Mouse (Mus musculus) liver, embryonic 13.5 days (tissue): ENCODE measurements around the gene Dlg2. TPM values are rescaled to one million over a fixed set of nuclear protein-coding genes. Genes with fewer than 3 reads are reported as not detected.

Source experiments
- ATAC-seq: fragments of 200-750 bp; cut with Nextera tagmentation; 2 replicates; pipeline ENCODE4 v1.8.0; 2017; ENCODE audit warnings: low read depth, mild to moderate bottlenecking, moderate number of reproducible peaks, moderate library complexity
- DNase-seq: peaks from one replicate; pipeline ENCODE4 v3.0.0; 2022
- H3K27ac ChIP-seq: fragments of 300-500 bp; sonication (generic); 2 replicates; pipeline ENCODE4 v1.5.1; 2015; ENCODE audit warnings: moderate library complexity, mild to moderate bottlenecking, inconsistent platforms
- H3K27me3 ChIP-seq: fragments of 300-500 bp; sonication (generic); 2 replicates; pipeline ENCODE4 v1.6.1; 2015; ENCODE audit warnings: mild to moderate bottlenecking, inconsistent platforms
- H3K36me3 ChIP-seq: fragments of 300-500 bp; sonication (generic); 2 replicates; pipeline ENCODE4 v1.6.1; 2015; ENCODE audit warnings: mild to moderate bottlenecking, inconsistent platforms
- H3K4me1 ChIP-seq: fragments of 300-500 bp; sonication (generic); replicated peaks from 2 replicates; pipeline ENCODE4 v1.6.1; 2015; ENCODE audit warnings: inconsistent platforms
- H3K4me2 ChIP-seq: fragments of 300-500 bp; sonication (generic); 2 replicates; pipeline ENCODE4 v1.6.1; 2015; ENCODE audit warnings: inconsistent platforms, mild to moderate bottlenecking, moderate library complexity
- H3K4me3 ChIP-seq: fragments of 300-500 bp; sonication (generic); replicated peaks from 2 replicates; pipeline ENCODE4 v1.5.1; 2015; ENCODE audit warnings: mild to moderate bottlenecking, inconsistent platforms
- H3K9ac ChIP-seq: fragments of 300-500 bp; sonication (generic); 2 replicates; pipeline ENCODE4 v1.6.1; 2015; ENCODE audit warnings: mild to moderate bottlenecking, inconsistent platforms
- H3K9me3 ChIP-seq: fragments of 300-500 bp; sonication (generic); replicated peaks from 2 replicates; pipeline ENCODE4 v1.6.1; 2016; ENCODE audit warnings: inconsistent platforms
- WGBS: fragments of 180-500 bp; shearing (Covaris S2); methylation state at CpG from one replicate; pipeline ENCODE4 v1.1.7; 2015; ENCODE audit not compliant: insufficient replicate concordance; 5-methylcytosine and 5-hydroxymethylcytosine counted together
- polyA plus RNA-seq: library from polyadenylated mRNA; unstranded; fragments of >200 nt; fragmentation: Nextera tagmentation; extraction: Ambion mirVana; gene quantifications from 2 replicates; pipeline ENCODE4 v1.2.1, GENCODE M21; 2015

Gene Dlg2
- polyA plus RNA-seq, 1 experiment from 2014 or later = 0.52 TPM

- DNase-seq (no peak), ATAC-seq (no peak)
- Histone ChIP-seq H3K4me1 (no peaks in the 10 kb centered on the region), H3K4me2 (no peak overlapping the region), H3K9me3 (no peaks in the 10 kb centered on the region), H3K36me3 (no peaks in the 10 kb centered on the region), H3K9ac (no peak overlapping the region), H3K27me3 (no peaks in the 10 kb centered on the region), H3K27ac (no peak overlapping the region), H3K4me3 (no peak overlapping the region)
- whole genome bisulfite sequencing = 62% methylated on average over 2 of the region's 2 CpGs
These were observed 1183.0 kb downstream of the Dlg2 start for GRCm38 (mm10) chr7:91659498-91659897.

DNA sequence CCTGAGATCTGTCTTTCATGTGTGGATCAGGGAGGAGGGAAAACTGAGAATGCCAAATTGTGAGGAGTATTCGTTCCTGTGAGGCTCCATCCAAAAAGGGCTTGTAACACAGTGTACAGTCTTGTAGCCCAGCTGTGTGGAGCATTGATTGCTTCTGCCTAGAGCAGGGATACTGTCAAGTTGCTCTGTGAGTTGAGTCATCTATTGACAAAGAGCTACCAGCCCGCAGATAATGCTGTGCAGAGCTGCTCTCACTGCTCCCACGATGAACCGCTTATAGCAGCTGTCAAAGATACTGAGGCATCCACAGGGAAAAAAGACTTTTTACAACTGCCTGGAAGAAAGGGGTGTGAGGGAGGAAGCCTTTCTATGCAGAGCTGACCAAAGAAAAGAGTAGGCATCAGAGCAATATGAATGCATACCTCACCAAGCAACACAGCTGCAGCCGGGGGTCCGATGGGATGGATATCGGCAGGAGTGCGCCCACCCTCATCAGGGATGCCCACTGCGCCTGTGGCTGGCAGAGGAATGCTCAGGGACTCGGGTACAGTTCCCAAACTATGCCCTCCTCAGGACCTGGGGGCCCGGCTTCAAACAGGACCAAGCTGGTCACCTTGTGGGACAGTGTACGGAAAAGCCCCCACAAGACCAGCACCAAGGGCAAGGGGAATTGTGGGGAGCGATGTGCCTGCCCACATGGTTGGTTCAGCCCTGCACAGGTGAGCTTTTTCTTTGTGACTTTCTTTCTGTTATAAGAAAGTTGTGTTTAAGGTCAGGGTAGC is 1196.0 kb downstream of the Dlg2 start:
- 67% methylated on average over 13 of the region's 13 CpGs for whole genome bisulfite sequencing
- Histone ChIP-seq H3K4me3 (no peak overlapping the region), H3K4me1 (no peaks in the 10 kb centered on the region), H3K27ac (no peak overlapping the region), H3K27me3 (no peaks in the 10 kb centered on the region), H3K36me3 (no peaks in the 10 kb centered on the region), H3K4me2 (no peak overlapping the region), H3K9me3 (no peaks in the 10 kb centered on the region), H3K9ac (no peak overlapping the region)
- DNase-seq (no peak), ATAC-seq (no peak)

DNA sequence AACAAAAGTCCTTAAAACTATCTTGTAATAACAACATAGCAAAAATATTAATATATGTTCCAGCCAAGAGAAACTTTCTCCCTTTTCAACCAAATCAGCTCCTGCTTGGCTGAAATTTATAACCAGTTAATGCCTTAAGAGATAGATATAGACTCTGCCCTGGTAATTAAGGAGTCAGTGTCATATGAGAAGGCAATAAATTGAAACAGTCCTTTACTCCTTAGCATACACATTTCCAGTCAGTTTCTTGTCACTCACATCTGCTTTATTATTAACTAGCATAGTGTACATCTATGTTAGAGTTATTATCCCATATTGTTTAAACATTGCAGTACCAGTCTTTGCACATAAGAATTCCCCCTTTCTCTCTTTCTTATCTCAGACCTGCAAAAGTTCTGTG is 1197.9 kb downstream of the Dlg2 start:
- H3K4me2 ChIP-seq = no peak overlapping the region
- H3K4me3 ChIP-seq = no peak overlapping the region
- H3K27ac ChIP-seq = no peak overlapping the region
- ATAC-seq (no peak), DNase-seq (no peak)
- no peaks in the 10 kb centered on the region for H3K9me3 ChIP-seq
- H3K36me3 ChIP-seq = no peaks in the 10 kb centered on the region
- no peaks in the 10 kb centered on the region for H3K27me3 ChIP-seq
- no peaks in the 10 kb centered on the region for H3K4me1 ChIP-seq
- H3K9ac ChIP-seq = no peak overlapping the region

- H3K9me3 ChIP-seq = no peaks in the 10 kb centered on the region
- no peak overlapping the region for H3K4me2 ChIP-seq
- H3K9ac ChIP-seq = no peak overlapping the region
- 49% methylated on average over 2 of the region's 2 CpGs for WGBS
- no peaks in the 10 kb centered on the region for H3K4me1 ChIP-seq
- H3K27me3 ChIP-seq = no peaks in the 10 kb centered on the region
- DNase-seq (no peak), ATAC-seq (no peak)
- no peaks in the 10 kb centered on the region for H3K36me3 ChIP-seq
- no peak overlapping the region for H3K27ac ChIP-seq
- H3K4me3 ChIP-seq = no peak overlapping the region
These were observed 1201.5 kb downstream of the Dlg2 start for GRCm38 (mm10) chr7:91677934-91678333.

GRCm38 (mm10) chr7:91687930-91688329 is 1211.5 kb downstream of the Dlg2 start:
- DNase-seq = no peak
- ATAC-seq = no peak
- no peak overlapping the region for H3K9ac ChIP-seq
- H3K4me3 ChIP-seq = no peak overlapping the region
- H3K4me2 ChIP-seq = no peak overlapping the region
- H3K9me3 ChIP-seq = no peaks in the 10 kb centered on the region
- no peaks in the 10 kb centered on the region for H3K4me1 ChIP-seq
- no peaks in the 10 kb centered on the region for H3K27me3 ChIP-seq
- no peak overlapping the region for H3K27ac ChIP-seq
- no peaks in the 10 kb centered on the region for H3K36me3 ChIP-seq

GRCm38 (mm10) chr7:91689829-91690228 is 1213.4 kb downstream of the Dlg2 start:
- ATAC-seq (no peak), DNase-seq (no peak)
- no peaks in the 10 kb centered on the region for H3K27me3 ChIP-seq
- H3K27ac ChIP-seq = no peak overlapping the region
- H3K36me3 ChIP-seq = no peaks in the 10 kb centered on the region
- no peaks in the 10 kb centered on the region for H3K9me3 ChIP-seq
- H3K4me2 ChIP-seq = no peak overlapping the region
- H3K4me1 ChIP-seq = no peaks in the 10 kb centered on the region
- 60% methylated on average over 2 of the region's 2 CpGs for WGBS
- H3K4me3 ChIP-seq = no peak overlapping the region
- H3K9ac ChIP-seq = no peak overlapping the region

GRCm38 (mm10) chr7:91709853-91710252 is 1233.4 kb downstream of the Dlg2 start:
- DNase-seq = no peak
- no peaks in the 10 kb centered on the region for H3K36me3 ChIP-seq
- no peak overlapping the region for H3K27ac ChIP-seq
- no peaks in the 10 kb centered on the region for H3K27me3 ChIP-seq
- H3K4me3 ChIP-seq = no peak overlapping the region
- no peak overlapping the region for H3K9ac ChIP-seq
- ATAC-seq = no peak
- H3K4me2 ChIP-seq = no peak overlapping the region
- no peaks in the 10 kb centered on the region for H3K9me3 ChIP-seq
- H3K4me1 ChIP-seq = no peaks in the 10 kb centered on the region
- 26% methylated on average over 5 of the region's 5 CpGs for WGBS

DNA sequence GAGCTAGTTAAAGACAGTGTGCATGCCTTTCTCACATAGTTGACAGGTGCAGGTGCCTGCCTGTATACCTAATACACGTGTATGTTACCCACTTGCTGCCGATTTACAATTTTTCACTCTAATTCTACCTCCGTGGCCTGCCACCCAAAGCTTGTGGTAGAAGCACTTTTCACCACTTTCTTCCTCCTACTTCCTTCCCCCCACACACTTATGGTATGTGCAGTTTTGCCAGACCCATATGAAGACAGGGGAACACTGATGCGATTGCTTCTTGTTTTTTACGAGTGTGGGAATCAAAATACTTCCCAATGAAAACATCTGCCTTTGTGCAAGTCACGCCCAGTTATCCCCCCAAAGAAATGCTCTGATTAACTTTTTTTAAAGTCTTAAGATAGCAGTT is 1234.7 kb downstream of the Dlg2 start:
- WGBS = 43% methylated on average over 6 of the region's 6 CpGs
- no peak overlapping the region for H3K4me3 ChIP-seq

GRCm38 (mm10) chr7:91715776-91716175 is 1239.3 kb downstream of the Dlg2 start:
- H3K36me3 ChIP-seq = no peaks in the 10 kb centered on the region
- H3K4me2 ChIP-seq = no peak overlapping the region
- H3K4me3 ChIP-seq = no peak overlapping the region
- ATAC-seq = no peak
- no peaks in the 10 kb centered on the region for H3K9me3 ChIP-seq
- no peaks in the 10 kb centered on the region for H3K4me1 ChIP-seq
- no peaks in the 10 kb centered on the region for H3K27me3 ChIP-seq
- no peak for DNase-seq
- no peak overlapping the region for H3K9ac ChIP-seq
- no peak overlapping the region for H3K27ac ChIP-seq
- 46% methylated on average over 1 of the region's 1 CpGs for WGBS

More for the DNA sequence above, 1234.7 kb downstream of the Dlg2 start:
- no peaks in the 10 kb centered on the region for H3K4me1 ChIP-seq
- DNase-seq (no peak), ATAC-seq (no peak)
- no peaks in the 10 kb centered on the region for H3K36me3 ChIP-seq
- no peak overlapping the region for H3K4me2 ChIP-seq
- no peak overlapping the region for H3K27ac ChIP-seq
- no peaks in the 10 kb centered on the region for H3K27me3 ChIP-seq
- H3K9me3 ChIP-seq = no peaks in the 10 kb centered on the region
- no peak overlapping the region for H3K9ac ChIP-seq

DNA sequence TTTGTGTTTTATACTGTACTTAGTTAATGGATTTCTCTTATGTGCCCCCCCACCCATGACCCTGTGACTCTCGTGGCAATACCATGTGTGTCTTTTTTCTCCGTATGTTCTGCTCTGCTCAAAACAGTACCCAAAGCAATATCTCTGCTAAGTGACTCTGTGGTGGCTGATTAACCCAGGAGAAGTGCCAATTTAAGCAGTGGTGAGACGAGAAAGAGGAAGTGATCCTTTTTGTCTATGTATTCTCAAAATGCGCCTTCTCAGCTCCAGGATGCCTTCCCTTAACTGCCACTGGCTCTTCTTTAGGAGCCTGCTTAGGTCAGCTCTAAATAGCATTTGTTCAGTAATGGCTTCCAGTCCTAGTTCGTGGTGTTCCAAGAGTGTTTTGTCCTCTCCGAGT is 1240.2 kb downstream of the Dlg2 start:
- no peak overlapping the region for H3K27ac ChIP-seq
- no peaks in the 10 kb centered on the region for H3K9me3 ChIP-seq
- 25% methylated on average over 6 of the region's 6 CpGs for WGBS
- no peak overlapping the region for H3K4me3 ChIP-seq
- H3K4me2 ChIP-seq = no peak overlapping the region
- ATAC-seq (no peak), DNase-seq (no peak)
- H3K9ac ChIP-seq = no peak overlapping the region
- no peaks in the 10 kb centered on the region for H3K4me1 ChIP-seq
- H3K27me3 ChIP-seq = no peaks in the 10 kb centered on the region
- H3K36me3 ChIP-seq = no peaks in the 10 kb centered on the region

- no peak overlapping the region for H3K4me3 ChIP-seq
These were observed 1243.8 kb downstream of the Dlg2 start for GRCm38 (mm10) chr7:91720318-91720717.

DNA sequence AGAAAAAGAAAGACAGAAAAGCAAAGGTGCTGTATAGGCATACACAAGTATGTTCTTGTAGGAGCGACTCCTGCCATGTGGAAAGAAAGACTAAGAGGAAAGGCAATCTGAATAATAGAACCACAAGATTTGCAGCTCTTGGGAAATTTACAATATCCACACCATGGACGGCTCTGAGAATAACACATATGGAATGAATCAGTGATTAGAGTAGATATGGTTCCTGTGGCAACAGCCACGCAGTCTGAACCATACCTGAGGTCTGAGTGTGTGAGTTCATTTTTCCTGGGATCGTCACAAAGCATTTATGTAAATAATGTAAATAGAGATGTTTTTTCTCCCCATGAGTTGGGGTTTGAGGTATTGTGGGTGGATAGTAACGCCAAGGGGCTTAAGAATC is 1247.9 kb downstream of the Dlg2 start:
- WGBS = 59% methylated on average over 5 of the region's 5 CpGs
- no peak overlapping the region for H3K9ac ChIP-seq
- no peak for DNase-seq

More at GRCm38 (mm10) chr7:91720318-91720717, 1243.8 kb downstream of the Dlg2 start:
- DNase-seq = no peak
- ATAC-seq = no peak
- no peak overlapping the region for H3K9ac ChIP-seq
- H3K36me3 ChIP-seq = no peaks in the 10 kb centered on the region
- no peaks in the 10 kb centered on the region for H3K4me1 ChIP-seq
- no peak overlapping the region for H3K4me2 ChIP-seq
- H3K27me3 ChIP-seq = no peaks in the 10 kb centered on the region
- no peak overlapping the region for H3K27ac ChIP-seq
- H3K9me3 ChIP-seq = no peaks in the 10 kb centered on the region

More for the DNA sequence above, 1247.9 kb downstream of the Dlg2 start:
- no peak overlapping the region for H3K4me3 ChIP-seq
- H3K9me3 ChIP-seq = no peaks in the 10 kb centered on the region
- H3K4me2 ChIP-seq = no peak overlapping the region
- H3K27me3 ChIP-seq = no peaks in the 10 kb centered on the region
- ATAC-seq = no peak
- no peaks in the 10 kb centered on the region for H3K36me3 ChIP-seq
- H3K4me1 ChIP-seq = no peaks in the 10 kb centered on the region
- no peak overlapping the region for H3K27ac ChIP-seq
